Mouse (Mus musculus): ENCODE data around the gene Iscu.

DNA sequence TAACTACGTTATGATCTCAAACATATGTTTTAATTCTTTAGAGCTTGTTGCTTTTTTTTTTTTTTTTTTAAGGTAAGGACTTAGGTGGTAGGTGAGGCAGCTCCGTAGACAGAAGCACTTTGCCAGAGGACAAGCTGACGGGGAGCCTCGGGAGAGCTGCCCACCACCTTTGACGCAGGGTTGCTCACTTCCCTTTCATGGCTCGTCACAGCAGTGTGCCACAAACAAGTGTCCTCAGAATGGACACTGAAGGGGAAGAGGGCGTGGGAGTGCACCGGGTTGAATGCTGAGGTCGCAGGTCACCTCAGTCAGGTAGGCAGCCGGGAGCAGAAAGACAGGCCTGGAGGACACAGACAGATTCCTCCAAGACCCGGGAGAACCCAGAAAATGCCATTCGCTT lies 47.1 kb upstream of the Iscu start:
- TF ChIP-seq CTCF (IDR thresholded peaks at IDR 0.05; ENCODE audit: low read depth) (no peak), EP300 (optimal IDR thresholded peaks at IDR 0.05) (no peak)

All from stomach, postnatal 0 days (tissue).